Mouse (Mus musculus) spleen, adult 2 months (tissue): Measurements from ENCODE around the gene Pdzrn3.

Source experiments
- CTCF ChIP-seq: fragments of 200-500 bp; IDR thresholded peaks from 2 replicates; pipeline ENCODE4 v1.5.1; 2011; ENCODE audit warnings: mild to moderate bottlenecking, inconsistent platforms; ENCODE audit not compliant: insufficient read depth, insufficient read length, insufficient replicate concordance; ENCODE audit errors: extremely low read depth
- POLR2A ChIP-seq: fragments of 200-500 bp; IDR thresholded peaks from 2 replicates; pipeline ENCODE4 v1.6.1; 2011; ENCODE audit warnings: low read depth, low read length, inconsistent platforms

GRCm38 (mm10) chr6:101327741-101328140 lies 50.0 kb downstream of the Pdzrn3 start:
- no peak for TF ChIP-seq CTCF
- no peak for TF ChIP-seq POLR2A
